Mouse (Mus musculus) embryonic facial prominence, embryonic 12.5 days (tissue): ENCODE data around the gene Slc37a1. TPM values are rescaled to one million over a fixed set of nuclear protein-coding genes. Genes with fewer than 3 reads are reported as not detected.

Source experiments
- ATAC-seq: fragments of 200-750 bp; cut with Nextera tagmentation; 2 replicates; pipeline ENCODE4 v1.8.0; 2017; ENCODE audit not compliant: insufficient number of reproducible peaks, insufficient read depth, low FRiP score, low TSS enrichment
- H3K27ac ChIP-seq: fragments of 300-500 bp; sonication (generic); 2 replicates; pipeline ENCODE4 v1.5.1; 2016; ENCODE audit warnings: mild to moderate bottlenecking
- H3K27me3 ChIP-seq: fragments of 300-500 bp; sonication (generic); 2 replicates; pipeline ENCODE4 v1.6.1; 2016; ENCODE audit warnings: mild to moderate bottlenecking, moderate library complexity
- H3K36me3 ChIP-seq: fragments of 300-500 bp; sonication (generic); 2 replicates; pipeline ENCODE4 v1.6.1; 2016; ENCODE audit warnings: mild to moderate bottlenecking
- H3K4me1 ChIP-seq: fragments of 300-500 bp; sonication (generic); 2 replicates; pipeline ENCODE4 v1.6.1; 2016
- H3K4me2 ChIP-seq: fragments of 300-500 bp; sonication (generic); replicated peaks from 2 replicates; pipeline ENCODE4 v1.6.1; 2016; ENCODE audit warnings: mild to moderate bottlenecking, moderate library complexity
- H3K4me3 ChIP-seq: fragments of 300-500 bp; sonication (generic); 2 replicates; pipeline ENCODE4 v1.5.1; 2016; ENCODE audit warnings: mild to moderate bottlenecking
- H3K9ac ChIP-seq: fragments of 300-500 bp; sonication (generic); 2 replicates; pipeline ENCODE4 v1.6.1; 2016; ENCODE audit warnings: mild to moderate bottlenecking, moderate library complexity
- H3K9me3 ChIP-seq: fragments of 300-500 bp; sonication (generic); 2 replicates; pipeline ENCODE4 v1.6.1; 2016; ENCODE audit warnings: mild to moderate bottlenecking, moderate library complexity
- WGBS: fragments of 180-500 bp; shearing (Covaris S2); methylation state at CpG from one replicate; pipeline ENCODE4 v1.1.7; 2016; 5-methylcytosine and 5-hydroxymethylcytosine counted together
- polyA plus RNA-seq: library from polyadenylated mRNA; unstranded; fragments of >200 nt; fragmentation: Nextera tagmentation; extraction: Ambion mirVana; gene quantifications from 2 replicates; pipeline ENCODE4 v1.2.1, GENCODE M21; 2016

The Slc37a1 gene
- polyA plus RNA-seq, 1 experiment from 2014 or later = 3.3 TPM

- no peaks in the 10 kb centered on the region for H3K27me3 ChIP-seq
- H3K9me3 ChIP-seq = no peaks in the 10 kb centered on the region
- peaks cover 16% of the 10 kb centered on the region for H3K4me1 ChIP-seq
- no peak for ATAC-seq
- H3K4me3 ChIP-seq = no peak overlapping the region
- H3K27ac ChIP-seq = no peak overlapping the region
- H3K4me2 ChIP-seq = no peak overlapping the region
- no peak overlapping the region for H3K9ac ChIP-seq
- 80% methylated on average over 6 of the region's 6 CpGs for WGBS
- no peaks in the 10 kb centered on the region for H3K36me3 ChIP-seq
Measured at GRCm38 (mm10) chr17:31400294-31400693, 113.7 kb downstream of the Slc37a1 start.

Other genes starting within 250 kb of the Slc37a1 start
- gene Abcg1, start 229.1 kb upstream of the Slc37a1 start, polyA plus RNA-seq = 14.6 and 15.4 TPM in 2 replicates
- gene Tff3, start 157.1 kb upstream of the Slc37a1 start, polyA plus RNA-seq = not detected in 2 replicates
- gene Tff2, start 142.5 kb upstream of the Slc37a1 start, polyA plus RNA-seq = not detected in 2 replicates
- gene Tff1, start 121.5 kb upstream of the Slc37a1 start, polyA plus RNA-seq = not detected in 2 replicates
- 0.05 and 0.14 TPM in 2 replicates for gene Tmprss3, start 87.8 kb upstream of the Slc37a1 start, polyA plus RNA-seq
- 0.29 and 0.37 TPM in 2 replicates for gene Ubash3a, start 78.9 kb upstream of the Slc37a1 start, polyA plus RNA-seq
- 0.75 and 1.1 TPM in 2 replicates for gene Rsph1, start 9.4 kb upstream of the Slc37a1 start, polyA plus RNA-seq
- gene Pde9a, start 99.4 kb downstream of the Slc37a1 start, polyA plus RNA-seq = 25.5 and 29.4 TPM in 2 replicates
- gene Wdr4, start 233.2 kb downstream of the Slc37a1 start, polyA plus RNA-seq = 39.8 and 44.5 TPM in 2 replicates
- 219 and 253 TPM in 2 replicates for gene Ndufv3, start 233.3 kb downstream of the Slc37a1 start, polyA plus RNA-seq